Mouse (Mus musculus): ENCODE data around the gene Agap2.
"Not testable (repeated sequence)": the region's sequence is repeated elsewhere in the genome, so short reads cannot be mapped to it uniquely, and the experiment has no call there.

The Agap2 gene

DNA sequence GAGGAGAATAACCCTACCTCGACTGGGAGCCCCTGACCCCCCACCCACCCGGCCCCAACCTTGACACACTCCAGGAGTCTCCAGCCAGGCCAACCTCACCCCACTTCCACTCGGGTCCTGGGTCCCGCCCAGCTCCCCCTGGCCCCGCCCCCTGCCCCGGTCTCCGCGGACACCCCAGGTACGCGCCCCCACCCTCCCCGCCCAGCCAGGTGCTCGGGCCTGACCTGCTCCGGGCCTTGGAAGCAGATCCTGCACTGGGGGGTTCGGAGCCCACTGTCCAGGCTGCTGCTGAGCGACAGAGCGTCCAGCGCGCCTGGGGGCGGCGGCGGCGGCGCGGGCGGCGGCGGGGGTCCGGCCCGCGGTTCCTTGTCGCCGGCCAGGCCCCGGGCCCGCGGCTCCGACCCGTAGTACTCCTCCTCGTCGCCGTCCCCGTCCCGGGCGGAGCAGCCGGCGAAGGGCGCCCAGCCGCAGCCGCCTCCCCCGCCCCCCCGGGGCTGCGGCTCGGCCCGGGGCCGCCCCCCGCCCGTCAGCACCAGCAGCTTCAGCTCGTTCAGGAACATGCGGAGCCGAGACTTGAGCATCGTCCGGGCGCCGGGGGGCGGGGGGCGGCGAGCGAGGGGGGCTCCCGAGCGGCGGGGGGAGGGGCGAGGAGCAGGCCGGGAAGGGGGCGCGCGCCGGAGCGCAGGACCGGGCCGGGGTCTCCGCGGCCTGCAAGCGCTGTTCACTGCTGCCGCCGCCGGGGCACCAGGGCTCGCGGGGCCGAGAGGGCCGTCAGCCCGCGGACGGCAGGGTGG is 15.7 kb upstream of the Agap2 start:
- peak; percentile 42 for DNase-seq (ENCODE audit: low read depth, low spot score)

GRCm38 (mm10) chr10:127059968-127060916 is 14.8 kb upstream of the Agap2 start, which contains the start of gene March9:
March9 (minus strand) TSS chr10:127060184.
- DNase-seq (ENCODE audit: low read depth, low spot score) = peak; percentile 88

GRCm38 (mm10) chr10:127061085-127061484 is 14.0 kb upstream of the Agap2 start:
- DNase-seq (ENCODE audit: low read depth, low spot score) = no peak

DNA sequence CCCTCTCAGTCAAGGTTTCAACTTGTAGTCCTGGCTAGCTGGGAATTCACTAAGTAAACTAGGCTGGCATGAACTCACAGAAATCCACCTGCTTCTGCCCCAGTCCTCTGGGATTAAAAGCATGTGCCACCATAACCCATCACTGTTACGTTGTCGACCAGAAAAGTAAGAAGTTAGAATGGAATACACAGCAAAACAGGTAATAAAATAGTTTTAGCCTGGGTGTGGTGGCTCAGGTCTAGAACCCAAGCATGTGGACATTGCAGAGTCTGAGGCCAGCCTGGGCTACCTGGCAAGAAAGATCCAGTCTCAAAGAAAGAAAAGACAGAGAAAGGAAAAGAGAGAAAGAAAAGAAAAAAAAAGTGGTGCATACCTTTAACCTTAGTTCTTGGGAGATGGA is 13.6 kb upstream of the Agap2 start:
- DNase-seq (ENCODE audit: low read depth, low spot score) = no peak

GRCm38 (mm10) chr10:127062101-127062500 is 13.0 kb upstream of the Agap2 start:
- not testable (repeated sequence) for DNase-seq (ENCODE audit: low read depth, low spot score)

- DNase-seq (ENCODE audit: low read depth, low spot score) = no peak
These were observed 12.6 kb upstream of the Agap2 start for GRCm38 (mm10) chr10:127062503-127062902.

GRCm38 (mm10) chr10:127063239-127063872 is 11.7 kb upstream of the Agap2 start, which contains the start of gene Cdk4:
Cdk4 (plus strand) TSS chr10:127063534.
- peak; percentile 98 for DNase-seq (ENCODE audit: low read depth, low spot score)

- DNase-seq (ENCODE audit: low read depth, low spot score) = peak; percentile 40
These were observed 10.9 kb upstream of the Agap2 start for GRCm38 (mm10) chr10:127063913-127064870.

DNA sequence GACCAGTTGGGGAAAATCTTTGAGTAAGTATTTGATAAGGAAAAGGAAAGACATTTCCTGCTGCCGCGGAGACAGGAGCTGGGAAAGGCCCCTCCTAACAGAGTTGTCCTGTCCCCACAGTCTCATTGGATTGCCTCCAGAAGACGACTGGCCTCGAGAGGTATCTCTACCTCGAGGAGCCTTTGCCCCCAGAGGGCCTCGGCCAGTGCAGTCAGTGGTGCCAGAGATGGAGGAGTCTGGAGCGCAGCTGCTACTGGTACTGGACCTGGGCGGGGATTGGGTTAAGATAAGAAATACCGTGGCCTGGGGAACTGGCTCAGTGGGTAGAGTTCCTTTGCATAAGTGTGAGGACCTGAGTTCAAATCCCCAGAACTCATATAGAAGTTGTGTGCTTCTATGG is 9.1 kb upstream of the Agap2 start:
- no peak for DNase-seq (ENCODE audit: low read depth, low spot score)

- no peak for DNase-seq (ENCODE audit: low read depth, low spot score)
These were observed 8.5 kb upstream of the Agap2 start for GRCm38 (mm10) chr10:127066519-127067018.

DNA sequence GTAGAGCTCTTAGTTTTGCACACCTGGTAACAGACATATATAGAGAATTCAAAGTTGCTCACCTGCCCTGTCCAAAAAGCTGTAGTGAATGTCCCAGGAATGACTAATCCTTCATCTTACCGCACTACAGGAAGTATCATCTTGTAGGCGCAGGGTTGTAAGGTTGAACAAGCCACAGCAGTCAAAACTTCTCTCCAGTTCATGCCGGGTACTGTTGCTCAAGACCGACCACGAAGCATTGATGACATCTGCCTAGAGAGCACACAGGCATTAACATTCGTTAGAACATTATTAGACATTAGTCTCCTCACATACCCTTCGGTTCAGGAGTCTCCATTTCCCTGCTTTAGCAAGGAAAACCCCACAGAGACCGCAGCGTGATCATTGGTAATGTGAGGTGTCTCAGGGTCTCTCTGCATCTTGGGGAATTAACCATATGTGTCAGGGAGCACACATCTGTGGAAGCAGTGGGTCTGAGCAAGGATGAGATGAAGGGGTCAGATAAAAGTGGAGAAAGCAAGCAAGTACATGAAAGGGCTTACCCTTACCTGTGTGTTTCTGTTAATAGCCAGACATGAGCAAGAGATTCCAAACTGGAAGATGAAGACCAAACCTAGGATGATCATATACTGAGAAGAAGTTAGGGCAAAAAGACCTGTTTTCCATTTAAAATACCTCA is 6.6 kb upstream of the Agap2 start:
- no peak for DNase-seq (ENCODE audit: low read depth, low spot score)

DNA sequence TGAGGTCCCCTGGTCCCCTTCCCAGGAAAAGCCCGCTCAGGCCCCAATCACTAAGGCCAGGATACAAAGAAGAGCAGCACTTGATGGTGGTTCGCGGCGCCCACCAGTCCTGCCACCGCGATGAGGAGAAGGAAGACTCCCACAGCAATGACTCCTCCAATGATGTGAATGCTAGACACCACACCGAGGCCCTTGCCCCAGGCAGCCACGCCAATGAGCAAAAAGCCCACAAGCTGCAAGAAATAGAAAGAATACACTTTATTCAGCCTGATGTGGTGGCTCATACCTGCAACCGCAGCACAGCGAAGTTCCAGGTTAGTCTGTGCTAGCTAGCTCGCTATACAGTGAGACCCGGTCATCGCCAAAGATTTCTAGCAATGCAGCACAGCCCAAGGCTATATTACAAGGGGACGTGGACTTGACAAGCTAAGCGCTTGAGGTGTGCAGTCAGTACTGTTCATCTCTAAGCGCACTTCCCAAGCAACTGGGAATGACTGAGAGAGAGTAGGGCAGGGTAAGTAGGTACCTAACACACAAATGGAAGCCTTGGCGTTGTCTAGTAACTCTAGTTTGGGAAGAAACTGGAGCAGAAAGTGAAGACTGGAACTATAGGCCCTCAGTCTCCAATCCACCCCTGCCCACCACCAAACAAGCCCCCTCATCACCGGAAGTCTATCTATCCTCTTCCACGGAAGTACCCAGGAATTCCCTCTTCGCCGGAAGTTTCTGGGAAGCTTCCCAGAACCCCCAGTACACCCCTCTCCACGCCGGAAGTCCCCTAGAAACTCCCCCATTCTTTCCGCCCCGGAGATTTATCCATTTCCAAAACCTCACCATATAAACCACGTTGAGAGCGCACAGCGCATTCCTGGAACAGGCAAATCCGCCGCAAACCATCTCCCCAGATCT is 5.5 kb upstream of the Agap2 start:
- DNase-seq (ENCODE audit: low read depth, low spot score) = no peak

DNA sequence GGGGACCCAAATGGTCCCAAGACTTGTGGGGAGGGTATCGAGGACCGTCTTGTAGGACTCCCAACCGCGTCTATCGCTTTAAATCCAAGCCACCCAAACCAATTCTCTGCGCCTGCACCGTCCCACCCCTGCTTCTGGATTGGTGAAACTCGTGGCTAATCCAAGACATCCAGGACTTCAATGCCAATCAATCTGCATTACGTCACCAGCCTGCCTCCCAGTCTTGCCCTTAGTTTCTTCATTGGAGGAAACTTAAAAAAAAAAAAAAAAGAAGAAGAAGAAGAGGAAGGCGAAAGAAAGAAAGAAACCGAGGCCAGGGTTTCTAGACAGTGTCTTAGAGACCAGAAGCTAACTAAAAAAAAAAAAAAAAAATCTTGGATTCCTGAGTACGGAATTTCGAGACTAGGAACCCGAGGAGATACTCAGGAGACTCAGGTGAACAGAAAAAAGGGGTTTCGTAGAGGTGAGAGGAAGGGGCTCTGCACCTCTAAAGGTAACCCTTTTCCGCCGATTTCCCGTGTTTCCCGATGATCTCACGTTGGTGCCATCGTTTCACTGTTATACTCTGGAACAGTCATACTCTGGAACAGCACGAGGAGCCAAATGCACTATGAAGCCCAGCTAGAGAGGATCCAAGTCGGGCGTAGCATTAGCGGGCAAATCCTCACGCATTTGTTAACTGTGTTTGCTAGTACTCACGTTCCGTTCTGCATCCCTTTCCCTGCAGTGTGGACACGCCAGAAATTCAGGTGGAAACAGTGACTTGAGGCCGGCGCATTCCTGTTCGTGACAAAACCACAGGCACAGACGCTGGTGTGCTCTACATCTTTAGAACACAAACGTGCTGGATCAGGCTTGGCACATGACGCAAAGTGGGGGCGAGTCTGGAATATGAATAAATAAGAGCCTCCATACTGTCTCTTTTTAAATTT is 4.6 kb upstream of the Agap2 start, which contains the start of gene Tspan31:
TSS of gene Tspan31 (minus strand) at position 75 of the 932 bp plus-strand sequence.
- DNase-seq (ENCODE audit: low read depth, low spot score) = peak; percentile 88

GRCm38 (mm10) chr10:127071203-127071602 is 3.9 kb upstream of the Agap2 start:
- DNase-seq (ENCODE audit: low read depth, low spot score) = no peak

DNA sequence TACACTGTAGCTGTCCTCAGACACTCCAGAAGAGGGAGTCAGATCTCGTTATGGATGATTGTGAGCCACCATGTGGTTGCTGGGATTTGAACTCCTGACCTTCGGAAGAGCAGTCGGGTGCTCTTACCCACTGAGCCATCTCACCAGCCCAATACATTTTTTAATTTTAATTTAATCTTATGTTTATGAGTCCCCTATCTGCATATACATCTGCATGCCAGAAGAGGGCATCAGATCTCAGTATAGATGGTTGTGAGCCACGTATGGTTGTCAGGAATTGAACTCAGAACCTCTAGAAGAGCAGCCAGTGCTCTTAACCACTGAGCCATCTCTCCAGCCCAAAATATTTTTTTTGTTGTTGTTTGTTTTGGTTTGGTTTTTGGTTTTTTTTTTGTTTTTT is 2.8 kb upstream of the Agap2 start:
- DNase-seq (ENCODE audit: low read depth, low spot score) = not testable (repeated sequence)

DNA sequence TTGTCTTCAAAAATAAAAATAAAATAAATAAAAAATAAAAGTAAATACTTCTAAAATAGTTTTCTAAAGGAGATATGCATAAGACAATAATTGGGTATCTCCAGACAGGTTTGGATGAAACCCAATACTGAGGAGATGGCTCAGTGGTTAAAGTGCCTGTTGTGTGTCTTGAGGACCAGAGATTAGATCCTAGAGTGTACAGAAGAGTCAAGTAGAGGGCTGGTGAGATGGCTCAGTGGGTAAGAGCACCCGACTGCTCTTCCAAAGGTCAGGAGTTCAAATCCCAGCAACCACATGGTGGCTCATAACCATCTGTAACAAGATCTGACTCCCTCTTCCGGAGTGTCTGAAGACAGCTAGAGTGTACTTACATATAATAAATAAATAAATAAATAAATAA is 2.1 kb upstream of the Agap2 start:
- not testable (repeated sequence) for DNase-seq (ENCODE audit: low read depth, low spot score)

DNA sequence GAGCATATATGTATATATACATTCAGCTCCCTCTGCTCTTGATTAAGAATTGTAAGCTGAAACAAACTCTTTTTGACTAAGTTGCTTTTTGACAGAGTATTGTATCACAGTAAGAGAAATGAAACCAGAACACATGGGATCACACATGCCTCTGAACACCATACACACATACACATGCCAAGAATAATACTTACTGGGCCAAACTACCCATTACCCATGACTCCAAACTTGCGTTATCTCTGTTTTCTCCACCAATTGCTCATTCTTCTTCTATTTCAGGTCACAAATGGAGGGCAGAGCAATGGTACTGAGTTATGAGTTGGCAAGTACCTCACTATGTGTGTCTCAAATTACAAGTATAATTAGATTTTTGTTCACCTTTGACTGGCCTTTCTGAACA is 1.1 kb upstream of the Agap2 start:
- DNase-seq (ENCODE audit: low read depth, low spot score) = no peak

DNA sequence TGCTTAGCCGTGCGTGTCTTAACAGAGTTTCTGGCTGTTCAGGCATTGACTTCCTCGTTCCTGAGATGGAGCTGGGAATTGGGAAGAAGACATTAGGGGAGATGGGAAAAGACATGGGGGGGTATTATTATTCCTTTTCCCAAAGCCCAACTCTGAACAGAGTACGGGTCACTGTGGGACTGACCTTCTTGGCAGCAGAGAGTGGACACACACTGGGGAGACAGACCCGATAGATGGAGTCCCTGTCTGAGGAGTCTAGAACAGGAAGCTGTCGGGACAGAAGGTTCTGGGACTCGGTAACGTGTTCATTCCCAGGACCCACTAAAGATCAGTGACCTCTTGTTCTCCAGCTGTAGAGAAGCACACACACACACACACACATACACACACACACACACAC is 567 bp downstream of the Agap2 start:
- DNase-seq (ENCODE audit: low read depth, low spot score) = no peak

Measured in CD4-positive helper T cell, adult 2 months (primary cell).